Mouse (Mus musculus) thymus, adult 18-20 months (tissue): ENCODE data around the gene Tmbim6.
A peak's percentile ranks its signal among the peaks of the same experiment; 100 is the strongest.

ENCODE experiments used
- DNase-seq, 2 experiments: peaks; one replicate each; pipeline ENCODE4 v3.0.0; 2022; ENCODE audit warnings: mixed read lengths in 2 of 2

The Tmbim6 gene

DNA sequence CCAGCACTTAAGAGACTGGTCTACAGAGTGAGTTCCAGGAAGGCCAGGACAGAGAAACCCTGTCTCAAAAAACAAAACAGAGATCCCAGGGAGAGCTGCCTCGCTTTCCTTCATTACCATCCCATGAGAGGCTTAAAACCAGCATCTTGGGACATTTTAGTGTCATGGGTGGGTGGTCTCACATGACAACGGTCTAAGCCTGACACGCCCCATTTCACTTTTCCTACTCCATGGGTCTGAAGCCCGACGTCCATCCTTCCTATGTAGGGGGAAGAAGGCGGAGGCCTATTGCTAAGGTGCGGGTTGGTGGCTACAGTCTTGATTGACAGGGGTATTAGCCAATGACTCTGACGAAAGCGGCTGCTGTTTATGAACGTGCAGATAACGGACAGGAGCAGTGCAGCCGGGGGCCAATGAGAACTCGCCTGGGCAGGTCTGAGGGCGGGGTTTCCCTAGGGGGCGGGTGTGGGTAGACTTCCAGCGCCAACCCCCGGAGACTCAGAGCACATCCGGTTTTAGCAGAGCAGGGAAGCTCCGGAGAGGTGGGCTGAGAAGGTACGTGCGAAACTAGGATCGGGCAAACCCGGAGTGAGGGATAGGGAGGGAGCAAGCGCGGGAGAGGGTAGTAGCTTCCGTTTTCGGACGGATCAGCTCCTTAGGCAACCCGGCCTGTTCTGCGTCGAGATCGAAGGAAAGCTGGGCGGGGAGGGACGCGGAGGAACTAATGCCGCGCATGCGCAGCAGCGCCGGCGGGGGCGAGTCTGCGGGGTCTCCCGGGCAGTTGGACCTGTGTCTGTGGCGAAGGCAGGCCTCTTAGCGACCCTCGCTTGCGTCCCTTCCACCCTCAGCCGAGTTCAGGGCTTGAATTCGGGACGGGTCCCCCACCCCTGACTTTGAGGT, at the start of gene Tmbim6:
TSS of gene Tmbim6 (plus strand) at position 397 of the 900 bp plus-strand sequence.
- peak; percentile 98 to 100 for DNase-seq

DNA sequence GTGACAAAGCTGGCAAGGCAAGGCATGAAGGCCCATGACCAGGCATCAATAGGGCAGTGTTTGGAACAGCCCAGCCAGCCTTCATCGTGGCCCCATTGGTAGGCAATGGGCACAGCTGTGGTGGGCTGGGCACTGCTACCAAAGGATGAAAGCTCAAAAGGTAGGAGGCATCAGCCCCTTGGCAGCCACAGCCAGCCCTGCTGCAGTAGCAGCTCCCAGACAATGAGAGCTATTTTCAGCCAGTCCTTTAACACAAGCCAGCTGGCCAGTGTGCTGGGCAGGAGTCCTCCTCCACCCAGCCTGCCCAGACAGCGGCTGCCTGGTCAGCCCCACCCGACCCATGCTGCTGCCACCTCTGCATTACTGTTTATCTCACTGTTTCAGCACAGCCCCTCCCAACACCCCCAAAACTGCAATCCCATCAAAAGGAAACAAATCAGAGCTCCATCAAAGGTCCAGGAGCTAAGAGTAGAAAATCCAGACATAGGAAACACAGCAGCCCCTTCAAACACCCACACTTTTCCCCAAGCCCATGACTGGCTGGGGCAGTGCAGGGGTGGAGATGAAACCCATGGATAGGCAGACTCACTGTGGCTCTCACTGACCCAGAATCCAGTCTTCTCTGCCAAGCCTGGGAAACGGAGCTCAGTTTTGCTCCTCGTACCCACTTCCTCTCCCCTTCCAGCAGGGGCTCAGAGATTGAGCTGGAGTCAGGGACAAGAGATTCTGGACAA, 49.1 kb upstream of the Tmbim6 start:
- no peak for DNase-seq

DNA sequence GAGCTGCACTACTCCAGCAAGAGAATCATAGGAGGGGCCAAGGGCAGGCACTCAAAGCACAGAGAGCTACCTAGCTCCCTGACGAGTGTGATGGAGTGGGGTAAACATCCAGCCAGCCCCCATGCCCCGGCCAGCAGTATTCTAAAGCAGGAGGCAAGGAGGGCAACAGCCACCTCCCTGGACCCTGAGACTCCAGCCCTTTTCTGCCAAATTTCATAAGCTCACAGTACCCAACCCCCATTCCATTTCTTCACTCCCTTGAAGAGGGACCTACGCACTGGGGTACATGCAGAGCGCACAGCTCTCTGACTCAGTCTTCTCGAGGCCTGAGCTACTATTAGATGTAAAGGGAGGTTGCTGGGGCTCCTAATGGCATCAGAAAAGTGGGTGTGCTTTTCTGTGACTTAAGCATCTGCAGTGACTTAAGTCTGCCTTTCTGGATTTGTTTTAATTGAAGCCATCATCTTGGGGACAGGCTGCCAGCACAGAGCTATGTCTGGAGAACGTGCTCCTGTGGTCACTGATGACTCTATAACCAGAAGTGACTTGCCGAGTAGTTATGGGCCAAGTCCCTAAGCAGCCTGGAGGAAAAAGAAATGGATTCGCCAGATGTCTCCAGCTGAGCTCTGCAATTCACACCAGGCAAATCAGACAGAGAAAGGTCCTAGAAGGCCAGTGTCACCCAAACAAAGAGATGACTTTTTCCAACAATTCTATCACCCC, 48.4 kb upstream of the Tmbim6 start:
- peak in 1 of 2 experiments; percentile 2 for DNase-seq

- DNase-seq: peak in 1 of 2 experiments; percentile 4
Observed at GRCm38 (mm10) chr15:99344961-99345360, 47.7 kb upstream of the Tmbim6 start.

DNA sequence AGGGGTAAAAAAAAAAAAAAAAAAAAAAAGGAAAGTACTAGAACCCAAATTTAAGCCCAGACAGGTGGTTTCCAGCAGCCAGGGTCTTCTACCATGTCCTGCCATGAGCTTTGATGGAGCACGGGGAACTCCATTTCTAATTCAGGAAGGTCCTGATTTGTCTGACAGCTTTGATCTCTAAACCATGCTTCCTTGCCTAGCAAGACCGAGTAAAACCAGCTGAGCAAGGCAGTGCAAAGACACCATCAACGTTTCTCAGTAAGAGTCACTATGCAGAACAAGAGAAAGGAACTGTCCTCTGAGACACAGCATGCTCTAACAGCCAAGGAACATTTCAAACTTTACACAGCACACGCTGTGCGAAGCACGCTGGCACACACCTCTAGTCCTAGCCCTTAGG, 41.1 kb upstream of the Tmbim6 start:
- DNase-seq: no peak

DNA sequence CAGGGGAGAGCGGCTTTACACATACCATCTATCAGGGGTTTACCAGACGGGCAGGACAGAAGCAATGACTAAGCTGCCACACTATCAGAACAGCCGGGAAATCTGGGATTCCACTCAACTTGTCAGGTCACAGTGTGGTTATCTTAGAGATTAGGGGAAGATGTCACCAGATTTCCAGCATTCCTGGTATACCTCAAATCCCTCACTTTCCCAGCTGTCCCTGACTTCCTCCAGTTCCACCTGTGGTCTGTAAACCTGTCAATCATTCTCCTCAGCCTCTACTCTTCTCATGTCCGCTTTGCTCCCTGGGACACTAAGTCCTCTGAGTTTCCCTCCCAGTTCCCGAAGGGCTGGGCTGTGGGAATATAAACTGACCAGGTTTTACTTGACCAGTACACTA, 40.4 kb upstream of the Tmbim6 start:
- no peak for DNase-seq

DNA sequence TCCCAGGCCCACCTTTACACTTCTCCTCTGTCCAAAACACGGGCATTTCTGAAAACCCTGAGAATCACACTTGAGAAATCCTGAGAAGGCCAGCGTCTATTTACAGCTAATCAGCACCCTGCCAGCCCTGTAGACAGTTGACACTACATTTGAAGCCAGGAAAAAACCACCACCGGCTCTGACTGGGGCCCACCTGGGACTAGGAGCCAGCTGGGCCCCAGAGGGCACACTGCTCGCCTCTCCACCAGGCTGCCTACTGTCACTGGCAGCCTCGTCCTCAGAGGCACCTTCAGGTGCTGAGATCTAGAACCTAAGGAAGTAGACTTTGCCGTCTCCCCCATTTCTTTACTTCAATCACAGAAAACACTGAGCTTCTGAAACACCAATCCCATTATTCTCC, 37.0 kb upstream of the Tmbim6 start:
- peak; percentile 42 to 43 for DNase-seq

- DNase-seq: no peak
Observed at GRCm38 (mm10) chr15:99356462-99356861, 36.2 kb upstream of the Tmbim6 start.

DNA sequence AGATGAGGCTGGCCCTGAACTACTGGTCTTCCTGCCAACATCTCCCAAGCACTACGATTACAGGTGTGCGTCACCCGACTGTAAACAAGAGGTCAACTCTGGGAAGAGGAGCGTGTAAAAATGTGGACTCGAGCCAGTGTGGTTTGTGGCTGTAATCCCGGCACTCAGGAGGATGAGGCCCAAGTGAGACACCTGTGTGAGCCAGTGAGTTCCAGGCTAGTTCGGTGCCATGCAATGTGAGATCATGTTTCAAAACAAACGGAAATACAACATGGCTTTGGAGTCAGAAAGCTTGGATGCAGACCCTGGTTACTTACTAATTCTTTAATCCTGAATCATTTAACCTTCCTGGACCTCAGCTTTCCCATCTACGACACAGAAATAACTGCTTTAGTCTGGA, 33.7 kb upstream of the Tmbim6 start:
- DNase-seq: no peak

DNA sequence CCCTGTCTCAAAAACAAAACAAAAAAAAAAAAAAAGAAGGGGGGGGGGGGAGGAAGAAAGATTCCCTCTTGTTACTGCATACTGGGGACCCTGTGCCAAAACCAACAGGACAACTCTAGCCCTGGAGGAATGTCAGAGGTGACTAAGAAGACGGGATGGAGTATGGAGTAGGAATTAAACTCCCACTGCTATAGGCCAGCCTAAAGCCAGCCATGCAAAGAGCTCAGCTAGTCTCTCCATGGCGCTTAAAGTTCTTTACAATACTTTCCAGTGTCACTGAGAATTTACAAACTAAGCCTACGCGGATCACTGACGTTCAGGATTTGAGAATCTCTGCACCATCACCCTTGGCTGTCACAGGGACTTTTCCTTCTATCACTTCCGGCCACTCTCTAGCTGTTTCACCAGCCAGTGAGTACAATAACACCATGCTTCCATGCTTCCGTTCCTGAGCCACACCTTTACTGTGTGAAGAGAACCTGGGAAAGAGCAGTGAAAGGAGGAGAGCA, 28.6 kb upstream of the Tmbim6 start:
- DNase-seq: no peak

GRCm38 (mm10) chr15:99364921-99365320, 27.8 kb upstream of the Tmbim6 start:
- peak; percentile 35 to 61 for DNase-seq

DNA sequence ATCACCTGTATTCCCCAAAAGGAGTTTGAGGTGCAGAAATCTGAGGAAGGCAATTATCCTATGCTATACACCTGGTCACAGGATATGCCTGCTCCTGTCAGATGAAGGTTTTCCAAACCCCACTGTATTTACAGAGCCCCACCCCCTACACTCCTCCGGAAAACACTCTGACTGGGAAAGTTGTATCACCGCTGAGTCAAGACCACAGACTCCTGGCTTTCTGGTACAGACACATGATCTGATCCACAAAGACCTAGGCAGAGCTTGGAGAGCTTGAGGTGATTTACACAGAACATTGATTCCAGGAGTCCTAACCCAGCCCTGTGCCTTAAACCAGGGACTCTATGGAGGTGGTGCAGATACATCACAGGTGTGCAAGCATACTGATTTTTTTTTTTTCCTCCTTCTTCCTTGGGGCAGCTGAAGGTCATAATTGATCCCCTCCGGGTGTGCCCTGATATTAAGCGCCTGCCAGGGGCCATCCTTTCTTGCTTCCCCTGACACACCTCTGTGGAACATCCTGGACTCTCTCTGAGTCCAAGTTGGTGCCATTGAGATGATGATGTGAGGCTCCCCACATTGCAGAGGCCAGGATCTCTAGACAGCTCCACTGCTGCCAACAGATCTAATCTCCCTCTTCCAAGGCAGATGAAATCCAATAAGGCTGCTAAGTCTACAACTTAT, 24.0 kb upstream of the Tmbim6 start:
- DNase-seq: no peak

DNA sequence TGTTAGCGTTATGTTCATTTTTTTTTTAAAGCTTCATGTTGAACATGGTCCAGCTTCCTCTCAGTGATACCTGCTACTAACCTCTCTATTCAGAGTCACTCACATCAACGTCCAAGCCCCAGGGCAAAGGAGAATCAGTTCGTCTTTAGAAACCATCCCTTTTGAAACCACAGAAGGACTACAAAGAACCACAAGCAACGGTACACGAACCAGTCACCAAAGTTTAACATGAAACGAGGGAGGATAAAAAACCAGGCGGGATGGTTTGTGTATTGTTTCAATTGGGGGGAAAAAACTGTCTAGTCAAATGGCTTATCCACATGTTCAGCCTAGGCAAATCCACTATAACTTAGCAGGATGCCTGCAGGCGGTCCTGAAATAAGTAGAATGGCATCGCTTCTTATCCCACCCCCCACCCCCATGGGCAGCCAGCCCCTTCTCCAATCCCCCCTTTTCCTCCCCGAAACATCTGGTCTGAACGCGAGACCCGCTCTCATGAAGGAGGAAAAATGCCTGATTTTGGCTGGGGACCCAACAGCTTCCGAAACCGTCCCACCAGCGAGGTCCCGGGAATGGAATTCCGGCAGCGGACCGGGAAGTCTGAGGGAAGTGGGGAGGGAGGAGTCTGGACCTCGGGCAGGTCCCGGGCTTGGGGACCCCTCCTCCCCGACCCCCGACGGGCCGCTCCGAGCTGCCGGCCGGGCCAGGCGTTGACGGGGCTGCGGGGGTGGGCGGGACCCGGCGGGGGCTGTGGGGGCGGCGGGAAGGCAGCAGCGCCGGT, 23.1 kb upstream of the Tmbim6 start:
- peak in 1 of 2 experiments; percentile 57 for DNase-seq

GRCm38 (mm10) chr15:99370259-99370691, 22.4 kb upstream of the Tmbim6 start, which contains the start of gene Fmnl3:
Fmnl3 (minus strand) TSS chr15:99370482.
- peak; percentile 91 for DNase-seq

DNA sequence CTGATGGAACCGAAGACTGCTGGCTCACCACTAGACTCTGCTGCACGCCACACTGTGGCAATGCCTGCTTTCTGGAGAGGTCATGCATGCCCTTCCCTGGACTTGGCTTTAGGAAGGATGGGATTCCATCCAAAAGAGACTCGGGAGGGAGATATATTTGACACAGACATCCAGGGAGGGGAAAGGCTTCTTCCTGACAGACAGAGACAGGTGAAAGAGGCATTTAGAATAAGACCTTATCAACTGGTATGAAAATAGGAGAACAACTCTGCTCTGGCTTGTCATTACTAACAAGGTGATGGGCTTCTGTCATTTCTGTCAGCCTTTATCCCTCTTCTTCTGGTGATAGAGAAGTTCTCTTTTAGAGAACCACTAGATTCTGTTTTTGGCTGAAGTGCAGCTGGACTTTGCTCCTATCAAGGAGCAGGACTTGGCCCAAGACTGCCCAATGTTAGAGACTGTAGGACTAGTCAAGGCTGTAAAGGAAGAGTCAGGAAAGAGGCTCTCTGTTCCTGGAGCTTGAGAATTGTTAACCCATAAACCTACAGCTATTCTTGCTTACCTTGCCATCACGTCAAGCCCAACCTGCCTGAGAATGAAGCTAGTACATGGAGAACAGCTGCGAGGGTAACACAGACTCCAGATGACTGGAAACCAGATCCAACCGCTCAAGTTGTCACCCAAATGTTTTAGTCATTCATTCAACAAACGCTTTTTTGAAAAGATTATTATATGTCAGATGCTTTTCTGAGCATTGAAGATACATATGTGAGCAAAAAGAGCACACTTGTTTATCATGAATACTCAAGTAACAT, 20.9 kb upstream of the Tmbim6 start:
- DNase-seq: no peak

DNA sequence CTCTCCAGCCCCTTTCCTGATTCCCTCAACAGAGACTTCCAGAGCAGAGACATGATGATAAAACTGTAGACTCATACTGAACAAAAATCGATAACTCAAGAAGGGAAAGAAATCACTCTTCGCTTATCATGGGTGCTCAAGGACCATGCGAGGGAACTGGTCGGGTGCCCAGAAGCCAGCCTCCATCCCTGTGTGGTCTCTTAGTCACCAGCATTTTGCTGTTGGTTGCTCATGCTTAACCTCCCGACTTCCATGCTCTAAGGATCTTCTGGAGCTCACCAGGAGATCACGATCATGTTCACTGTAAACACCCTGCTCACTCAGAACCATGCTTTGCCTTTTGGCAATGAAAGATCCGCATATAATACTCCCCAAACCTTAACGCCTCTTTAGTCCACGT, 19.9 kb upstream of the Tmbim6 start:
- DNase-seq: no peak

DNA sequence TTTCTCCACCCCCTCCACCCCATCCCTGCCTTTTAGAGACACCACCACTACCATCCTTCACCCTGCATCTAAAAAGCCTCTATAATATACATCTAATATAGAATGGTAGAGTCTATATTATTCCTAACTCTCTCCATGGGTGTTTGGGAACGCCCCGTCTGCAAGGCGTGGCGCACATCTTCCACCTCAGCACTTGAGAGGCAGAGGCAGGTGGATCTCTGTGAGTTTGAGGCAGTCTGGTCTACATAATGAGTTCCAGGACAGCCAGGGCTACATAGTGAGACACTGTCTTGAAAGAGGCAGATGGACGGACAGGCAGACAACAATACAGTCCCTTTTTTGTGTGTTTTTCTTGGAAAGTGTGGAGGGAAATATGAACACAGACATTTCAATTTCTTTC, 17.6 kb upstream of the Tmbim6 start:
- DNase-seq: no peak

DNA sequence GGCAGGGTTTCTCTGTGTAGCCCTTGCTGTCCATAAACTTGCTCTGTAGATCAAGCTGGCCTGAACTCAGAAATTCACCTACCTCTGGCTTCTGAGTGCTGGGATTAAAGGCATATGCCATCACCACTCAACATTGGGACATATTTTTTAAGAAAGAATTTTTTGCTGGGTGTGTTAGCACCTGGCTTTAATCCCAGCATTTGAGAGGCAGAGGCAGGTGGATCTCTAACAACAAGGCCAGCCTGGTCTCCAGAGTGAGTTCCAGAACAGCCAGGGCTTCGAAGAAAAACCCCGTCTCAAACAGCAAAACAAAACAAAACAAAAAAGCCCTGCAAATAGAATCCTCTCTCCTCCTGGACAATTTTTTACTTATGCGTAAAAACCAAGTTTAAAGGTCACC, 17.1 kb upstream of the Tmbim6 start:
- DNase-seq: no peak

DNA sequence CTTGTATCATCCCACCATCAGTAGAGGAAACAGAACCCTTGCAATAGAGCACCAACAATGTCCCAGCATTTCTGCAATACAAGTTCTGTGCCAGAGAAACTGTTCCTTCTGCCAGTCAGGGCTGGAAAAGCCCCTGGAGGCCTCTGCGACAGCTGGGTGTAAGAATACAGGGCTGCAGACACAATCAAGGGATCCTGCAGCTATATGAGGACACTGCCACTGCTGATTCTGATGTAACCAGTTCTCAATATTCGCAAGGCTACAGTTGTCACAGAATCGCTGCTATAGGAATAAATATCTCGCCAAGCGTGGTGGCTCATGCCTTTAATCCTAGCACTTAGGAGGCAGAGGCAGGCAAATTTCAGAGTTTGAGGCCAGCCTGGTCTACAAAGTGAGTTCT, 16.4 kb upstream of the Tmbim6 start:
- DNase-seq: no peak

GRCm38 (mm10) chr15:99382893-99383292, 9.8 kb upstream of the Tmbim6 start:
- no peak for DNase-seq

DNA sequence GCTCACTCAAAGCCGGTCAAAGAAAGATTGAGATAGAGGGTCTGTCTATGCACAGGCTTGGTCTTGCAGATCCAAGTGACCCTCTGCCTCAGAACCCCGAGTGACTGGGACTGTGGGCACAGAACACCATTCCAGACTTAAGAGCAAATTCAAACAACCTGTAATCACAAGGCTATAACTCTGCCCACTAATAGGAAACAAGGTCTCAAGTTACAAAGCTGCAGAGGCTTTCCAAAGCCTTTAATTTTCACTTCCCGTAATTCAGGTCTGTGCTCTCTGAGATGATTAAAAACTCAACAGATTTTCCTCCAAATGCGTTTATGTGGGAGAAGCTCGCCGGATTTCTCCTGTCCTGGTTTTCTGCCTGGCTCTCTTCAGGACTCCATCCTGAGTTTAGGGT, 8.6 kb upstream of the Tmbim6 start:
- DNase-seq: no peak
